Mouse (Mus musculus) retina, postnatal 1 day (tissue): ENCODE results near the gene Cacna2d1.

Experiments used
- DNase-seq: peaks from one replicate; pipeline ENCODE4 v3.0.0-alpha.2; 2012

The Cacna2d1 gene

GRCm38 (mm10) chr5:15934376-15935233, at the start of gene Cacna2d1:
Gene Cacna2d1, plus strand, starts transcription at chr5:15934691.
- peak; percentile 80 for DNase-seq

- no peak for DNase-seq
Measured at GRCm38 (mm10) chr5:15895098-15895497, 39.4 kb upstream of the Cacna2d1 start.

GRCm38 (mm10) chr5:15896706-15897105, 37.8 kb upstream of the Cacna2d1 start:
- no peak for DNase-seq

DNA sequence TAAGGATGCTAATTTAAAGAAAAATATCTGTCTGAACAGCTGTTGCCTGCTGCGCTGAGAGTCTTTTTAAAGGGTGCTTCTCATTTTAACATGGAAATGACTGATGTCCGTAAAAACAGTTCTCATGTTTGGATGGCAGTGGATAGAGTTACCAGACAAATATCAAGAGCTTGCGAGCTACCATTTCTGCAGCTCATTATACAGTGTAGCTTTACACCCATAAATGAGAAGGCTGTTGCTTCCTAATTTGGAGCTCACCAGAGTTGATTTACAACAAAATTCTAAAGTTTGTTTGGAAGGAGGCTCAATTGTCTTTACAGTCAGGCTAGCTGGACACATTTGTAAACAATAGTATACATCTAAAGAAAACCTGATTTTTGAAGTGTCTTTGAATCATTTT, 28.0 kb upstream of the Cacna2d1 start:
- no peak for DNase-seq

GRCm38 (mm10) chr5:15914931-15915330, 19.6 kb upstream of the Cacna2d1 start:
- DNase-seq = no peak

GRCm38 (mm10) chr5:15928506-15928905, 6.0 kb upstream of the Cacna2d1 start:
- no peak for DNase-seq

DNA sequence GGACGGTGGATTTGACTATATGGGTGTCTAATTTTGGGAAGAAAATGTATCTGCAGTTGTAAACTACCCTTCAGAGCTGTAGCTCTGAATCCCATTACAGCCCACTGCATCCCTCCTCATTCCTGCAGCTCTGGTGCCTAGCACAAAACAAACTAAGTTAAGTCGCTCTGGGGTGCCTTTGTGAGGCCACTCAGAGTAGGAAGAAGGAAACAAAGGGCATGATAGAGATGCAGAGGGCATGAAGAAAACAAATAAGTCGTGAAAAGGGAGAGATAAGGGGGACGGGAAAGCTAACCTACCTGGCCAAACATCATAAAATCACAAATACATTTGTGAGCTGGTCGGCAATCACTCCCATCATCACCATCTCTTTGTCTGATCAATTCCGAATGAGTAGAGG, 1.5 kb upstream of the Cacna2d1 start:
- DNase-seq = peak; percentile 20

GRCm38 (mm10) chr5:15933581-15934375, 713 bp upstream of the Cacna2d1 start:
- DNase-seq = peak; percentile 63

DNA sequence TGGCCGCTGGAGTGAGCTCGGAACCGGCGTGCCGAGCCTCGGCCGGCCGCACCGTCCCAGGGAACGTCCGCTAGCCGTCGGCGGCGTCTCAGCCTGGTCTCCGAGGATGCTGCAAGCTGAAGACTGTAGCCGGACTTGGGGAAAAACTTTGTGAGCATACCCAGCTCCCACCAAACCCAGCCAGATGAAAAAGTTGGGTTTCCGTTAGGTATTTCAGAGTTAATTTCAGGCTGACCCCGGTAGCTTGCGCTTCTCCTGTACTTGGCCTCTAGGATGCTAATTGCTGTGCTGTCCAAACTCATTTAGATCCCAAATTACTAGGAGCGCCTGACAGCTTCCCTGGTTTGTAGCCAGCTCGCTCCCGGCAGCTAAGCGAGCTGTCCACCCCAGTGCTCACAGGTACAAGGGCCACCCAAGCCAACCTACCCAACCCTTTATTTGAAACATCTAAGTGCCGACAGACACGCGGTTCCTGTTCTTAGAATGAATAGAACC, 790 bp downstream of the Cacna2d1 start:
- DNase-seq = peak; percentile 68

DNA sequence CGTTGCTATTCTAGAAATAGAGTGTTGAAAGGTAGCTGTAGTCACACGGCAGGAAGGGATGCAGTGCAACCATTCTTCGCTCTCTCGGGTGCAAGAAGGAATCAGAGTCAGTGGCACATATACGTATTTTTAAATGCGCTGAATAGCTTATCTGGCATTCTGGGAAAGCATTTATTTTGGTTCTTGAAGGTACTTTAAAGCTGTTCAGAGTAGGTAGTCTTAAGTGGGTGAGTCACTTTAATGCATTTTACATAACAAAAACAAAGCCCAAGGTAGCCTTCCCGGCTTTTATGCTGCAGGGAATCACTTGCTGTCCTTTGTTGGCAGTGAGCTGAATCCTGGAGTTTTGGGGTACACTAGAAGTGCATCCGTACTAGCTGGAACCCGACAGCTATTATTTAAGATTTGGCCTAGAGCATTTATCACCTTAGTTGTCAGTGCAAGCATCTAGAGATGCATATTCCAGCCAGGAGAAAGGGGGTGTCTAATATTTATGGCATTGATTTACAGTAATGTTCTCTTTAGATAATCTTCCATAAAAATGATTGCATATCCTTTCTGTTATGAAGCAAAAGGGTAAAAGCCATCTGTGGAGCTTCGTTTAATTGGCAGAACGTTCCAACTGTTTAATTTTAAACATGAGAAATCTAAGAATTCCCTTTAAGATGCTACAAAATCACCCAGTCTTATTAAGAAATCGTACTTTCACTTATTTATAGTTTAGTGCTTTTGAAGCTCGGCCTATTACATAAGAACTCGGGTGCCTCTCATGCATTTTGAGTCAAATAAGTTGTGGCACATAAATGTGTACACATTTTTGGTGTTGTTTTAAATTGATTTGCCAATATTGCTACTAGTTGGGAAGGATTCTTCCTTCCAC, 1.6 kb downstream of the Cacna2d1 start:
- DNase-seq = peak; percentile 28

DNA sequence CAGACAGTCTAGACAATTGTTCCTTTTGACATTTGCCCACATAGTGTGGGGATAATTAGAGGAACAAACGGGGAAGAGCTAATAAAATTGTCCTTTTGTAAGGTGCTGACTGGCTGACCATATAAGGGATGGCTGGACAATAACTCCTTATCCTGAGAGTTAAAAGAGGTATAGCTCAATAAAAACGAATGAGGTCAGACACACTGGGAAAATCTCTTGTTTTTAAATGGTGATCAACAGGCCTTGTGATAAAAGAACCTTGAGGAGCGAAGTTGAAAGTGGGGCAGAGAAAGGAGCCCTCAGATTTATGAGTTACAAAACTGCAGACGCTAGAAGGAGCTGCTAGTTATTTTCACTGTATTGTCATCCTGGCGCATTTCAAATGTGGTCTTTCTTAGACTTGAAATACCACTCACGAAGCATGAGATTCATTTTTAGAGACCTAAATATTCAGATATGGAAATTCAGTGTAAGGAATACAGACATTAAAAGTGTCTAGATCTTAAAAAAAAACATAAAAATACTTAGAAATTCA, 6.8 kb downstream of the Cacna2d1 start:
- peak; percentile 30 for DNase-seq

GRCm38 (mm10) chr5:15942051-15942450, 7.6 kb downstream of the Cacna2d1 start:
- DNase-seq = no peak

- DNase-seq = peak; percentile 44
Measured at GRCm38 (mm10) chr5:15948290-15949037, 14.0 kb downstream of the Cacna2d1 start.

DNA sequence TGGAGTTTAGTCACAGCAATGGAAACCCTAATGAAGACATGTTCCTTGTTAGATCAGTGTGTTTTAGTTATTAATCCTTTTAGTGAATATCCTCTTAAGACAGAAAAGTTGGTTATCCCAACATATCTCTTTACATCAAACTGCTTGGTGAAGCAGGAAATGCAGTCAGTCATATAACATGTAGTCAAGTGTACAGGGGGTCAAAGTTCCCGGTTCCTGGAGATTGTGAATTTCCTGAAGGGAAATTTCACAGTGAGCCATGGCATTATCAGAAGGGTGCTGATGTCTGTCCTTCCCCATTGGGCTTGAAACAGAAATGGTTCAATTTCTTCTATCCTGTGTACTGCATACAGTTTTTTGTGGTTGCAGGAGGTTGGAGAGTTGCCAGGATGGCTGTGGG, 25.3 kb downstream of the Cacna2d1 start:
- no peak for DNase-seq

GRCm38 (mm10) chr5:15961866-15962265, 27.4 kb downstream of the Cacna2d1 start:
- no peak for DNase-seq

GRCm38 (mm10) chr5:15966888-15967287, 32.4 kb downstream of the Cacna2d1 start:
- no peak for DNase-seq

- DNase-seq = no peak
Measured at GRCm38 (mm10) chr5:15971821-15972220, 37.3 kb downstream of the Cacna2d1 start.

DNA sequence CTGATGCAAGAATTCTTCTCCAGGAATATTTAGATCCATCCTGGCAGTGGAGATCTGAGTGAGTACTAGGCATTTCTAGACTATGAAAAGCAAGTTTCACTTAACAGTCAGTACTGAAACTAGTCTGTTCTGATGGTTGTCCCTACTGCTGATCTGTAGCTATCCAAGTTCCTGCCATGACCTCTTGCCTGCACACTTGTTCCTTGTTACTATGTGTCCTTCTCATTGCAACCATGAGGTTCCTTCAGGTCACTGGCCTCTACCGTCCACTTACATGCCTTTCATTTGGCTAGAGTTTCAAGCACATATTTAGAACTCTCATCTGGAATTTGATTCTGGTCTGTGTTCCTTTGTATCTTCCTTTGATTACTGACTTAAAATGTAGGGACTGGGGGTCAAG, 37.9 kb downstream of the Cacna2d1 start:
- no peak for DNase-seq

GRCm38 (mm10) chr5:15974652-15975051, 40.2 kb downstream of the Cacna2d1 start:
- DNase-seq = no peak

- no peak for DNase-seq
Measured at GRCm38 (mm10) chr5:15979225-15979624, 44.7 kb downstream of the Cacna2d1 start.

- DNase-seq = no peak
Measured at GRCm38 (mm10) chr5:15982573-15982972, 48.1 kb downstream of the Cacna2d1 start.

GRCm38 (mm10) chr5:15983354-15983753, 48.9 kb downstream of the Cacna2d1 start:
- no peak for DNase-seq
